In the genomic region with DNA sequence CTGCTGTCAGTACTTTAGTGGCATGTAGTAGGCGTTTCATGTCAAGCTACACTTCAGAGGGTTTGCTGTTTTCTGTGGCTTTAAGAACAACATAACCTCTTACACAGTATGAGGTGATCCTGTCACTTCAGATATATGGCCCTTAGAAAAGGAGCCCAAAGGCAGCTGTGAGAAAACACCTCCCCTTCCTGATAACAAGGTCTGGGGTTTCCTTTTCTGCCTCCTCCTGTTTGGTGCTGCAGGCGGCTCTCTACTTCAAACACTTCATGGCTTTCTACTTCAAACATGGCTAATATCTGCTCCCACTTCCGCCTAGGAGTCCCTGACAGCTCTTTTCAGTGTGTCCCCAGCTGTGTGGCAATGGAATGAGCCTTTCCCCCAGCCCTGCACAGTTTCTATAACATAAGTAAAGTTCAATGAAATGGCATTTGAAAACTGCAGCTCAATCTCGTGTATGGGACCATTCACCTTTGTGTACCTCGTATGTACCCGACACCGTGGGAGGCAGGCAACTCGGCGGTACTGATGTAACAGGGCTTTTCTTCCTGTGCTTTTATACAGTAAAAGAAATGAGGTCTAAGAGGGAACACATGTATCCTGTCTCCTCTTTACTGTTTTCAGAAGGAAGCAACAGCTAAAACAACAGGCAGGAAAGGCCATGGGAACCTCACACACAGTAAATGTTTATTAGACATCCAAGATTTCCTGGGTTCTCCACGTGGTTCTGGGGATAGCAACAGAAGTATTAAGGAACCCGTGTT, we compare ENCODE assay signal across 9 mouse cellular contexts. TPM values are rescaled to one million over a fixed set of nuclear protein-coding genes. Genes with fewer than 3 reads are reported as not detected.
DNase-seq lines count a peak whose midpoint lies in the region; ATAC-seq and TF ChIP-seq lines count a peak whose summit lies in the region.
"Had no signal": no experiment of that assay in that cellular context is flagged by ENCODE, and none has a peak within 500 bp of the region (broad histone marks: within the 10 kb centered on the region; RNA-seq: fewer than 3 reads in every experiment).

No protein-coding gene starts in this region.

- peaks cover 10% of the 10 kb centered on the region; the same call in 1 of the 2 replicates for H3K4me1 ChIP-seq in hindbrain, embryonic 10.5 days (replicated peaks)
- H3K4me1 ChIP-seq in hindbrain, embryonic 11.5 days (replicated peaks; ENCODE audit: control insufficient read depth, insufficient read depth, low read length), result no peaks in the 10 kb centered on the region
- H3K4me1 ChIP-seq in forebrain, embryonic 14.5 days (ENCODE audit: control insufficient read depth, insufficient read depth, low read length), result no peaks in the 10 kb centered on the region
- H3K4me1 ChIP-seq in liver, embryonic 13.5 days (replicated peaks), result peaks cover 45% of the 10 kb centered on the region
- H3K4me1 ChIP-seq in small intestine, adult 2 months (ENCODE audit: control insufficient read depth, insufficient read depth, insufficient read length, low read length), result peaks cover 20% of the 10 kb centered on the region; the same call in 1 of the 2 replicates

- H3K9ac ChIP-seq in hindbrain, embryonic 11.5 days (ENCODE audit: low read depth, low read length), result no peak overlapping the region
- no peak overlapping the region for H3K9ac ChIP-seq in forebrain, embryonic 14.5 days (ENCODE audit: low read length)
- 0 out of 2 replicates have a peak overlapping the region, but pooled peaks have one; percentile 6 for H3K9ac ChIP-seq in liver, embryonic 13.5 days

- no peaks in the 10 kb centered on the region for H3K36me3 ChIP-seq in hindbrain, embryonic 10.5 days
- no peaks in the 10 kb centered on the region for H3K36me3 ChIP-seq in hindbrain, embryonic 11.5 days (ENCODE audit: control insufficient read depth, insufficient read depth, low read length)
- no peaks in the 10 kb centered on the region for H3K36me3 ChIP-seq in forebrain, embryonic 14.5 days (ENCODE audit: control insufficient read depth, insufficient read depth, low read length)
- H3K36me3 ChIP-seq in liver, embryonic 13.5 days, result no peaks in the 10 kb centered on the region
- no peaks in the 10 kb centered on the region for H3K36me3 ChIP-seq in small intestine, adult 2 months (ENCODE audit: control insufficient read depth, insufficient read depth, low read length)

- DNase-seq in hindbrain, embryonic 10.5 days (ENCODE audit: low spot score), result no peak
- no peak for DNase-seq in hindbrain, embryonic 11.5 days (ENCODE audit: low spot score)
- peak; percentile 25 for DNase-seq in forebrain, embryonic 14.5 days (ENCODE audit: low spot score)
- no peak for DNase-seq in liver, embryonic 13.5 days
- DNase-seq in adipocyte (ENCODE audit: low spot score), result no peak
- no peak for DNase-seq in urinary bladder, adult 2 months (ENCODE audit: low spot score)
- DNase-seq in retina, embryonic 14.5 days (ENCODE audit: low spot score), result no peak

- no peak overlapping the region for H3K4me3 ChIP-seq in hindbrain, embryonic 10.5 days
- no peak overlapping the region for H3K4me3 ChIP-seq in hindbrain, embryonic 11.5 days (ENCODE audit: low read depth, low read length)
- H3K4me3 ChIP-seq in forebrain, embryonic 14.5 days (ENCODE audit: low read depth, low read length), result no peak overlapping the region
- no peak overlapping the region for H3K4me3 ChIP-seq in liver, embryonic 13.5 days (replicated peaks)
- H3K4me3 ChIP-seq in small intestine, adult 2 months (ENCODE audit: low read depth, low read length), result no peak overlapping the region

- no peak for TF ChIP-seq CTCF in small intestine, adult 2 months (IDR thresholded peaks at IDR 0.05; ENCODE audit: extremely low read depth, insufficient read length, insufficient replicate concordance, low read depth, low read length)

- no peaks in the 10 kb centered on the region for H3K9me3 ChIP-seq in hindbrain, embryonic 10.5 days
- no peaks in the 10 kb centered on the region for H3K9me3 ChIP-seq in hindbrain, embryonic 11.5 days (ENCODE audit: control insufficient read depth, low read length)
- no peaks in the 10 kb centered on the region for H3K9me3 ChIP-seq in forebrain, embryonic 14.5 days (replicated peaks; ENCODE audit: control insufficient read depth, low read length)
- H3K9me3 ChIP-seq in liver, embryonic 13.5 days (replicated peaks), result no peaks in the 10 kb centered on the region

- H3K4me2 ChIP-seq in hindbrain, embryonic 11.5 days (replicated peaks; ENCODE audit: low read depth, low read length), result no peak overlapping the region
- H3K4me2 ChIP-seq in forebrain, embryonic 14.5 days (ENCODE audit: low read length), result no peak overlapping the region
- H3K4me2 ChIP-seq in liver, embryonic 13.5 days, result peak overlapping the region; percentile 24; the same call in 1 of the 2 replicates

- H3K27me3 ChIP-seq in hindbrain, embryonic 10.5 days (ENCODE audit: insufficient read depth, poor library complexity, severe bottlenecking), result no peaks in the 10 kb centered on the region
- no peaks in the 10 kb centered on the region for H3K27me3 ChIP-seq in hindbrain, embryonic 11.5 days (ENCODE audit: control insufficient read depth, insufficient read depth, low read length)
- H3K27me3 ChIP-seq in forebrain, embryonic 14.5 days (replicated peaks; ENCODE audit: control insufficient read depth, insufficient read depth, low read length), result no peaks in the 10 kb centered on the region
- no peaks in the 10 kb centered on the region for H3K27me3 ChIP-seq in liver, embryonic 13.5 days
- H3K27me3 ChIP-seq in small intestine, adult 2 months (ENCODE audit: control insufficient read depth, insufficient read depth, low read length), result no peaks in the 10 kb centered on the region
- H3K27me3 ChIP-seq: Patski had no signal

- no peak for ATAC-seq in hindbrain, embryonic 11.5 days (ENCODE audit: low FRiP score)
- ATAC-seq in forebrain, embryonic 14.5 days, result peak; percentile 55
- peak; percentile 40 for ATAC-seq in liver, embryonic 13.5 days (ENCODE audit: low read depth)
- ATAC-seq: Patski had no signal

- 70% methylated on average over 11 of the region's 11 CpGs for WGBS in hindbrain, embryonic 10.5 days
- WGBS in hindbrain, embryonic 11.5 days, result 64% methylated on average over 11 of the region's 11 CpGs
- 64% methylated on average over 11 of the region's 11 CpGs for WGBS in forebrain, embryonic 14.5 days
- WGBS in liver, embryonic 13.5 days (ENCODE audit: insufficient replicate concordance), result 38% methylated on average over 11 of the region's 11 CpGs
- WGBS in small intestine, adult 2 months, result 11% methylated on average over 11 of the region's 11 CpGs

- no peak for TF ChIP-seq POLR2A in small intestine, adult 2 months (IDR thresholded peaks at IDR 0.05; ENCODE audit: low read depth, low read length)

- peak overlapping the region; percentile 64 for H3K27ac ChIP-seq in hindbrain, embryonic 10.5 days
- no peak overlapping the region for H3K27ac ChIP-seq in hindbrain, embryonic 11.5 days (ENCODE audit: low read depth, low read length)
- H3K27ac ChIP-seq in forebrain, embryonic 14.5 days (ENCODE audit: low read depth, low read length), result no peak overlapping the region
- H3K27ac ChIP-seq in liver, embryonic 13.5 days, result peak overlapping the region; percentile 48
- H3K27ac ChIP-seq in small intestine, adult 2 months (ENCODE audit: insufficient read depth, low read depth, low read length), result peak overlapping the region; percentile 30

RNA-seq across cellular contexts. Expression of a gene that starts 13.7 kb away (rescaled TPM):
- 3.4 and 5.0 TPM in 2 replicates for polyA plus RNA-seq in hindbrain, embryonic 10.5 days (2016; fragmentation: Nextera tagmentation; extraction: Ambion mirVana)
- polyA plus RNA-seq in hindbrain, embryonic 11.5 days (2014; fragmentation: Nextera tagmentation; extraction: Ambion mirVana), result 4.1 and 4.3 TPM in 2 replicates
- polyA plus RNA-seq in forebrain, embryonic 14.5 days (2014; fragmentation: Nextera tagmentation; extraction: Ambion mirVana), result 2.0 and 2.9 TPM in 2 replicates
- polyA plus RNA-seq in liver, embryonic 13.5 days (2015; fragmentation: Nextera tagmentation; extraction: Ambion mirVana), result 1.2 TPM in 2 replicates
- 4.7 and 4.9 TPM in 2 replicates for polyA plus RNA-seq in small intestine, adult 2 months (2012; rRNA removed)
- polyA plus RNA-seq in urinary bladder, adult 2 months (2012; rRNA removed), result 24.8 and 27.0 TPM in 2 replicates

Comparison
In these comparisons a context has a peak if more than half of its experiments do, and no peak if none do; other contexts are left out.
1. H3K27ac ChIP-seq: peak in hindbrain, embryonic 10.5 days (single experiment), liver, embryonic 13.5 days (single experiment) and small intestine, adult 2 months (single experiment); none in hindbrain, embryonic 11.5 days (single experiment) and forebrain, embryonic 14.5 days (single experiment).